ENCODE assay signal across 27 mouse cellular contexts in the genomic region with DNA sequence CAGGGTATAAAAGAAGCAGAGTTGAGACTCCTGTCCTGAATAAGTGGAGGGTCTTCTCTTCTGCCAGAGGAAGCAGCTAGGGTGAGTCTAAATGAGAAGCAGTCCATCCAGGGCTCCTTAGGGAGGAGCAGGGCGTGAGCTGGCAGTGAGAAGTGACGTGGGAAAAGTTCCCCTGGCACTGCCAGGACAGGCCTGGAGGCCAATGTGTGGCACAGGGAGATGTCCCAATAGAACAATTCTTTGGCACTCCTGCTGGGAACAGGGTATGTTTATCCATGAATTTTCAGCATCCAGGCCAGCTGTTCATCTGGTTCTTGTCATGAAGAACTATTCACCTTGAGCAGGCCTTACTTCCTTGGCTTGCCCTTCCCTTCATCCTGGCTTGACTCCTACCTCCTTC. TPM values are rescaled to one million over a fixed set of nuclear protein-coding genes. Genes with fewer than 3 reads are reported as not detected.
"Had no signal": no experiment of that assay in that cellular context is flagged by ENCODE, and none has a peak within 500 bp of the region (broad histone marks: within the 10 kb centered on the region; RNA-seq: fewer than 3 reads in every experiment).

No protein-coding gene starts in this region.

- DNase-seq: lung, adult 2 months; lung, postnatal 14 days; lung, postnatal 36 days; retina, postnatal 1 day; right cerebral cortex, adult 18-20 months; right cerebral cortex, postnatal 25 days; right cerebral cortex, postnatal 4 days; spleen, adult 18-20 months; thymus, adult 18-20 months; thymus, postnatal 14 days; thymus, postnatal 36 days had no signal

- H3K4me2 ChIP-seq: lung, embryonic 15.5 days; midbrain, embryonic 11.5 days; midbrain, embryonic 13.5 days; midbrain, embryonic 15.5 days; neural tube, embryonic 13.5 days; neural tube, embryonic 15.5 days had no signal

- H3K4me1 ChIP-seq: megakaryocyte, embryonic 14.5 days had no signal

- H3K4me3 ChIP-seq: lung, embryonic 15.5 days; megakaryocyte, embryonic 14.5 days; midbrain, embryonic 13.5 days; midbrain, embryonic 15.5 days; neural tube, embryonic 13.5 days; neural tube, embryonic 15.5 days had no signal

- H3K36me3 ChIP-seq: lung, embryonic 15.5 days; midbrain, embryonic 13.5 days; midbrain, embryonic 15.5 days; neural tube, embryonic 13.5 days; neural tube, embryonic 15.5 days had no signal

- H3K27me3 ChIP-seq: lung, embryonic 15.5 days; midbrain, embryonic 13.5 days; midbrain, embryonic 15.5 days; neural tube, embryonic 13.5 days; neural tube, embryonic 15.5 days had no signal

- ATAC-seq: lung, postnatal 0 days; midbrain, embryonic 13.5 days; midbrain, embryonic 15.5 days had no signal

- H3K9me3 ChIP-seq: lung, embryonic 15.5 days; megakaryocyte, embryonic 14.5 days; midbrain, embryonic 13.5 days; midbrain, embryonic 15.5 days; neural tube, embryonic 13.5 days; neural tube, embryonic 15.5 days had no signal

- H3K27ac ChIP-seq: lung, embryonic 15.5 days; macrophage; midbrain, embryonic 13.5 days; midbrain, embryonic 15.5 days; neural tube, embryonic 13.5 days; neural tube, embryonic 15.5 days had no signal

- H3K9ac ChIP-seq: lung, embryonic 15.5 days; midbrain, embryonic 13.5 days; midbrain, embryonic 15.5 days; neural tube, embryonic 13.5 days; neural tube, embryonic 15.5 days had no signal

RNA-seq across cellular contexts. Expression of a gene that starts 29.1 kb away (rescaled TPM):
- total RNA-seq: megakaryocyte progenitor cell, adult 5-6 weeks; monocyte, adult 5-6 weeks had no signal
- polyA plus RNA-seq: lung, embryonic 15.5 days; lung, postnatal 0 days; macrophage; midbrain, embryonic 11.5 days; midbrain, embryonic 13.5 days; midbrain, embryonic 15.5 days; midbrain, postnatal 0 days; neural tube, embryonic 11.5 days; neural tube, embryonic 13.5 days; neural tube, embryonic 15.5 days; small intestine, adult 2 months; stomach, embryonic 14.5 days; stomach, embryonic 16.5 days had no signal
